Mouse (Mus musculus): Measurements from ENCODE around the gene Psg20.

DNA sequence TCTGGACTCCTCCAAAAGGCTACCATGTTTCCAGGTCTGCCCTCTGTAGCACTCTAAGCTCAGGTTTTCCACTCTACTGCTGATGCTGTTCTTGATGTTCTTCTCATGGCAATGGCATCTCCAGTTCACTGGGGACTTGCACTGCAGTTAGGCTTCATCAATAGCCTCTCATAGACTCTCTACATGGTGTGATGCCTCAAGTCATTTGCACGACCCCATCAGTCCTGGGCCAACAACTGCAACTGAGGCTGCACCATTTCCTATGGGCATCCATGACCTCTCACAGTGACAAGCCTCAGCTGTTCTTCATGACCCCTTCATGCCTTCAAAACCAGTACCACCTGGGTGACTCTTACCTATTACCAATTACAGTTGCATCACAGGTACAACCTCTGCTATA, 42.4 kb upstream of the Psg20 start:
- TF ChIP-seq CTCF (IDR thresholded peaks at IDR 0.05; ENCODE audit: control insufficient read depth, insufficient read depth, insufficient replicate concordance, low read depth, low read length) (no peak), POLR2A (IDR thresholded peaks at IDR 0.05; ENCODE audit: control insufficient read depth, low read depth, low read length) (no peak)
